Mouse (Mus musculus) kidney, embryonic 15.5 days (tissue): ENCODE results near the gene Defa20. TPM values are rescaled to one million over a fixed set of nuclear protein-coding genes. Genes with fewer than 3 reads are reported as not detected.
"Not testable (repeated sequence)": the region's sequence is repeated elsewhere in the genome, so short reads cannot be mapped to it uniquely, and the experiment has no call there.

Source experiments
- ATAC-seq: fragments of 200-750 bp; cut with Nextera tagmentation; replicated peaks from 2 replicates; pipeline ENCODE4 v1.8.0; 2017; ENCODE audit warnings: moderate TSS enrichment; ENCODE audit not compliant: low FRiP score
- H3K27ac ChIP-seq: fragments of 300-500 bp; sonication (generic); 2 replicates; pipeline ENCODE4 v1.5.1; 2015; ENCODE audit warnings: mild to moderate bottlenecking, inconsistent platforms
- H3K27me3 ChIP-seq: fragments of 300-500 bp; sonication (generic); 2 replicates; pipeline ENCODE4 v1.6.1; 2015; ENCODE audit warnings: inconsistent platforms
- H3K36me3 ChIP-seq: fragments of 300-500 bp; sonication (generic); 2 replicates; pipeline ENCODE4 v1.6.1; 2015; ENCODE audit warnings: inconsistent platforms
- H3K4me1 ChIP-seq: fragments of 300-500 bp; sonication (generic); 2 replicates; pipeline ENCODE4 v1.6.1; 2015; ENCODE audit warnings: inconsistent platforms
- H3K4me2 ChIP-seq: fragments of 300-500 bp; sonication (generic); 2 replicates; pipeline ENCODE4 v1.6.1; 2015; ENCODE audit warnings: moderate library complexity, mild to moderate bottlenecking, inconsistent platforms
- H3K4me3 ChIP-seq: fragments of 300-500 bp; sonication (generic); replicated peaks from 2 replicates; pipeline ENCODE4 v1.5.1; 2015; ENCODE audit warnings: mild to moderate bottlenecking, inconsistent platforms
- H3K9ac ChIP-seq: fragments of 300-500 bp; sonication (generic); 2 replicates; pipeline ENCODE4 v1.6.1; 2015; ENCODE audit warnings: mild to moderate bottlenecking, inconsistent platforms
- H3K9me3 ChIP-seq: fragments of 300-500 bp; sonication (generic); replicated peaks from 2 replicates; pipeline ENCODE4 v1.6.1; 2016; ENCODE audit warnings: inconsistent platforms
- WGBS: fragments of 180-500 bp; shearing (Covaris S2); methylation state at CpG from one replicate; pipeline ENCODE4 v1.1.7; 2015; ENCODE audit warnings: mixed read lengths; 5-methylcytosine and 5-hydroxymethylcytosine counted together
- polyA plus RNA-seq: library from polyadenylated mRNA; unstranded; fragments of >200 nt; fragmentation: Nextera tagmentation; extraction: Ambion mirVana; gene quantifications from 2 replicates; pipeline ENCODE4 v1.2.1, GENCODE M21; 2015

Gene Defa20
- polyA plus RNA-seq = not detected in 2 replicates

- WGBS = no CpG with 5 or more reads among the region's 2 CpGs
- H3K9me3 ChIP-seq, H3K4me1 ChIP-seq, H3K4me3 ChIP-seq, H3K27me3 ChIP-seq, H3K9ac ChIP-seq, ATAC-seq, H3K27ac ChIP-seq, H3K36me3 ChIP-seq, H3K4me2 ChIP-seq: not testable (repeated sequence)
Observed at GRCm38 (mm10) chr8:21508958-21509357, at the start of gene Defa20. Gene Defa20, plus strand, starts transcription at chr8:21509258.

GRCm38 (mm10) chr8:21528732-21529131 lies 19.7 kb downstream of the Defa20 start, which contains the start of gene Defa32:
Gene Defa32, plus strand, starts transcription at chr8:21529032.
- not testable (repeated sequence) for H3K9me3 ChIP-seq, H3K36me3 ChIP-seq, ATAC-seq, H3K4me1 ChIP-seq, H3K27ac ChIP-seq, H3K9ac ChIP-seq, H3K4me2 ChIP-seq, H3K4me3 ChIP-seq, H3K27me3 ChIP-seq
- no CpG with 5 or more reads among the region's 2 CpGs for WGBS

Other genes with a start within 250 kb of the Defa20 start
- not detected in 2 replicates for gene Defa27, start 193.7 kb upstream of the Defa20 start, polyA plus RNA-seq
- not detected in 2 replicates for gene Defa29, start 182.2 kb upstream of the Defa20 start, polyA plus RNA-seq
- not detected in 2 replicates for gene Defa2, start 130.7 kb upstream of the Defa20 start, polyA plus RNA-seq
- not detected in 2 replicates for gene Defa33, start 117.4 kb upstream of the Defa20 start, polyA plus RNA-seq
- gene Defa36, start 81.8 kb upstream of the Defa20 start, polyA plus RNA-seq = not detected in 2 replicates
- not detected in 2 replicates for gene Gm7849, start 52.7 kb upstream of the Defa20 start, polyA plus RNA-seq
- not detected in 2 replicates for gene Defa32, start 19.8 kb downstream of the Defa20 start, polyA plus RNA-seq
- gene Defa37, start 56.1 kb downstream of the Defa20 start, polyA plus RNA-seq = not detected in 2 replicates
- gene Defa28, start 73.7 kb downstream of the Defa20 start, polyA plus RNA-seq = not detected in 2 replicates
- gene Gm7861, start 85.2 kb downstream of the Defa20 start, polyA plus RNA-seq = not detected in 2 replicates
- not detected in 2 replicates for gene Defa26, start 108.9 kb downstream of the Defa20 start, polyA plus RNA-seq
- gene Defa17, start 146.5 kb downstream of the Defa20 start, polyA plus RNA-seq = not detected in 2 replicates
- gene Defa34, start 156.5 kb downstream of the Defa20 start, polyA plus RNA-seq = not detected in 2 replicates
- not detected in 2 replicates for gene AY761184, start 194.4 kb downstream of the Defa20 start, polyA plus RNA-seq
- not detected in 2 replicates for gene Defa24, start 225.2 kb downstream of the Defa20 start, polyA plus RNA-seq